Comparison of ENCODE assay signal across 31 mouse cellular contexts in genomic region chr9:121786359-121786758, GRCm38 (mm10). TPM values are rescaled to one million over a fixed set of nuclear protein-coding genes. Genes with fewer than 3 reads are reported as not detected.
"Had no signal": no experiment of that assay in that cellular context is flagged by ENCODE, and none has a peak within 500 bp of the region (broad histone marks: within the 10 kb centered on the region; RNA-seq: fewer than 3 reads in every experiment).

No protein-coding gene starts in this region.

- H3K27me3 ChIP-seq: intestine, embryonic 15.5 days had no signal

- H3K9me3 ChIP-seq: heart, embryonic 10.5 days; heart, embryonic 12.5 days; hindbrain, embryonic 10.5 days; hindbrain, embryonic 12.5 days; intestine, embryonic 15.5 days; limb, embryonic 13.5 days; limb, embryonic 15.5 days; liver, embryonic 12.5 days had no signal

- H3K4me1 ChIP-seq: hindbrain, embryonic 12.5 days; limb, embryonic 13.5 days; liver, embryonic 12.5 days had no signal

- H3K4me3 ChIP-seq: heart, embryonic 10.5 days; heart, embryonic 12.5 days; hindbrain, embryonic 10.5 days; hindbrain, embryonic 12.5 days; intestine, embryonic 15.5 days; layer of hippocampus, adult 2 months; limb, embryonic 13.5 days; limb, embryonic 15.5 days; liver, embryonic 12.5 days had no signal

- ATAC-seq: hindbrain, embryonic 16.5 days; inflammation-experienced regulatory T-cells, adult 6 months; intestine, embryonic 15.5 days; intestine, postnatal 0 days; liver, embryonic 12.5 days had no signal

- H3K9ac ChIP-seq: heart, embryonic 12.5 days; hindbrain, embryonic 12.5 days; hindbrain, embryonic 14.5 days; intestine, embryonic 15.5 days; limb, embryonic 13.5 days; limb, embryonic 15.5 days; liver, embryonic 12.5 days; liver, embryonic 14.5 days had no signal

- DNase-seq: gastrocnemius, postnatal 10 days; gastrocnemius, postnatal 25 days; heart, adult 18-20 months; heart, postnatal 10 days; heart, postnatal 4 days; kidney, adult 18-20 months; kidney, adult 8-10 months; kidney, postnatal 10 days; kidney, postnatal 25 days; kidney, postnatal 4 days; layer of hippocampus, postnatal 36 days; left cerebral cortex, postnatal 4 days had no signal

- H3K27ac ChIP-seq: heart, embryonic 10.5 days; hindbrain, embryonic 10.5 days; hindbrain, embryonic 12.5 days; hindbrain, embryonic 14.5 days; intestine, embryonic 15.5 days; layer of hippocampus, adult 2 months; limb, embryonic 13.5 days; limb, embryonic 15.5 days; liver, embryonic 12.5 days; liver, embryonic 14.5 days had no signal

- H3K4me2 ChIP-seq: heart, embryonic 12.5 days; hindbrain, embryonic 12.5 days; hindbrain, embryonic 14.5 days; intestine, embryonic 15.5 days; limb, embryonic 13.5 days; limb, embryonic 15.5 days; liver, embryonic 12.5 days had no signal

- H3K36me3 ChIP-seq: heart, embryonic 10.5 days; heart, embryonic 12.5 days; hindbrain, embryonic 10.5 days; hindbrain, embryonic 12.5 days; intestine, embryonic 15.5 days; limb, embryonic 13.5 days; limb, embryonic 15.5 days; liver, embryonic 12.5 days had no signal

RNA-seq across cellular contexts. Expression of gene Hhatl, which starts 5.9 kb away (rescaled TPM):
- total RNA-seq: granulocyte monocyte progenitor cell, adult 5-6 weeks; liver, adult 2 months had no signal
- polyA plus RNA-seq: hindbrain, embryonic 10.5 days; hindbrain, embryonic 14.5 days; inflammation-experienced regulatory T-cells, adult 6 months; kidney, embryonic 14.5 days; limb, embryonic 11.5 days; liver, adult 2 months; liver, embryonic 12.5 days; liver, embryonic 14.5 days had no signal

RNA-seq across cellular contexts. Expression of gene Klhl40, which starts 9.0 kb away (rescaled TPM):
- polyA plus RNA-seq: inflammation-experienced regulatory T-cells, adult 6 months; liver, adult 2 months; liver, embryonic 14.5 days had no signal

RNA-seq across cellular contexts. Expression of gene Zfp651, which starts 27.2 kb away (rescaled TPM):
- total RNA-seq: granulocyte monocyte progenitor cell, adult 5-6 weeks had no signal

RNA-seq across cellular contexts. Expression of gene Ccdc13, which starts 52.9 kb away (rescaled TPM):
- total RNA-seq: granulocyte monocyte progenitor cell, adult 5-6 weeks; heart, postnatal 10 days; heart, postnatal 25 days; heart, postnatal 4 days; liver, adult 2 months had no signal
- polyA plus RNA-seq: inflammation-experienced regulatory T-cells, adult 6 months; liver, adult 2 months; liver, embryonic 12.5 days; liver, embryonic 14.5 days had no signal
